Mouse (Mus musculus) WW6 (cell line): ENCODE results near the gene Necab3.

Experiments used
- DNase-seq: peaks from one replicate; pipeline ENCODE4 v3.0.0-alpha.2; 2013; ENCODE audit warnings: low read depth, low spot score

Gene Necab3

DNA sequence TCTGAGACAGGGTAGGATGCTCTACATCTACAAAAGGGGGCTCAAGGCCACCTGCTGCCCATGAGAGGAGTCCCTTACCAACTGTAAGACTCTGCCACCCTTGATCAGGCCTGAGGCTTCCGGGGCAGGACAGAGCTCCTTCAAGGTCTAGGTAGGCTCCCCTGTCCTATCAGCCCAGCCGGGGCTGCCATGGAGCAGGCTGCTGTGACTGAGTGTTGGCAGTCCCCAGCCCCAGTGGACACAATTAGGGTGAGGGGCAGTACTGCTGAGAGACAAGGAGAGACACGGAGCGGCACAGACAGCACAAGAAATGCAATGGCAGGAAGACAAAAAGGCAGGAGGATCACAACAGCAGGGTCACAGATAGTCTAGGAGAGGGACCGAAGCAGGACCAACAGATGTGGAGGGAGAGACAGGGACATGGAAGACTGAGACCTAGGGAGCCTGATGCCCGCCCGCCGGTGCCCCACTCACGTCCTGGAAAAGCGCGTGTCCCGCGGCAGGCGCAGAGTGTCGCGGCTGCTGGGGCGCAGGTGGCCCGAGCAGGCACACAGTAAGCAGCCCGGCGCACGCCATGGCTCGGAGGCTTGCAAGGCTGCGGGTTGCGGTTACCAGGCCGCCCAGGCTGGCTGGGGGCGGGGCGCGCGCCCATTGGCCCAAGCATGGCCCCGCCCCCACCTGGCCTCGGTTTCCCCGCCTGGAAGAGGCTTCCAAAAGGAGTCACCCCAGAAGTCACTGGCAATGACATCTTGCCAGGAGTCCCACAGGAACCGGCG, at the start of gene Necab3:
Gene Necab3 (minus strand): TSS at position 627 of the 776 bp plus-strand sequence.
- no peak for DNase-seq

DNA sequence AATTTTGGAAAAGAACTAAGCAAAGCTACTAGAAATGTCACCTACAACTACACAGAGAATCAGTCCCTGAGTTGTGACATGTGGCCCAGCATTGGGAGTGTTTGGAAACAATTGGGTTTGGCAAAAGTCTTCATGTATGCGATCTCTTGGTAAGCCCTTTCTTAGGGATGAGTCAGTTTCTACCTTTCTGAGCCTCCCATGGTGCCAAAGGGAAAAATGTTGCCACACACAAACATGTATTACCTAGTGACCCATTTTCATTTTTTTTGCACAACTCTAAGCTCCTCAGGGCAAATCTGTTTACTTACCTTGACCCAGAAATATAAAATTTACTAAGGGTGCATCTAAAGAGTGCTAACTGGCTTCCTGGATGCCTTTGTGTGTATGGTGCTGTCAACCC, 48.3 kb upstream of the Necab3 start:
- DNase-seq: no peak

DNA sequence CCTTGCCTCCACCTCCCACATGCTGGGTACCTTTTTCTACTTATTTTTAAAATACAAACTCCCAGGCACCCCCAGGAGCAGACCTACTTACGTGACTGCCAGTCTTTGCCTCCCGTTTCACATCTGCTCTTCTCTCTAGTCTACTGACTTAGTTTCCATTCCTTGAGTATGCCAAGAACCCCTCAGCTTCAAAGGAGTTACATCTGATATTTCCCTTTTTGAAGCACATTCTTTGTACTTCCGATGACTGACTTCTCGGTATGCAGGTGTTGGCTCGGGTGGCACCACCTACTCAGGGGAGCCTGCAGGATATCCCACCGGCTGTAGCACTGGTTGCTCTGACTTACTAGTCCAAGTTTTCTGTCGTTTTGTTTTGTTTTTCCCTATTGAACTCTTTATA, 45.5 kb upstream of the Necab3 start:
- DNase-seq: no peak

DNA sequence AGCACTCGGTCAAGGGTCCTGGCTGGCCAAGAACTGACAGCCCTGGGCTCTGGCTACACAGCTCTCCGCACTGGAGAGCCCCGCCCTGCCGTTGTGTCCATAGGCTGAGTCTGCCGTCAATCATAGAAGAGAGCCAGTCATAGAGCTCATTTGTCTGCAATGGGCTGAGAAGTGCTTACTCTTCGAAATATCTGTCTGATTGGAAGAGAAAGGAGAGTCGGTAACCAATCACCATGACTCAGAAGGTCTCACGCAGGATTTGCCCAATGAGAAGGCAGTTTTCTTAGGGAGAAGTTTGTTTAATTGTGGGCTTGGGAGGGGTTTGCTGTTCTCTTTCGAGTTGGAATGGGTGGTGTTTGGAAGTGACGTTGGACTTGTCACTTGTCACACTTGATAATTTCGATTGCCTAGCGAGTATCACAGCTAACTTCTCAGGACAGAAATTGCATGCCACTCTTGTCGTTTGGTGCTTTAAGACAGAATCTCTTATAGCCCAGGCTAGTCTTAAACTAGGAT, 45.0 kb upstream of the Necab3 start, which contains the start of gene Pxmp4:
Gene Pxmp4 (minus strand): TSS at position 71 of the 516 bp plus-strand sequence.
- peak; percentile 88 for DNase-seq

DNA sequence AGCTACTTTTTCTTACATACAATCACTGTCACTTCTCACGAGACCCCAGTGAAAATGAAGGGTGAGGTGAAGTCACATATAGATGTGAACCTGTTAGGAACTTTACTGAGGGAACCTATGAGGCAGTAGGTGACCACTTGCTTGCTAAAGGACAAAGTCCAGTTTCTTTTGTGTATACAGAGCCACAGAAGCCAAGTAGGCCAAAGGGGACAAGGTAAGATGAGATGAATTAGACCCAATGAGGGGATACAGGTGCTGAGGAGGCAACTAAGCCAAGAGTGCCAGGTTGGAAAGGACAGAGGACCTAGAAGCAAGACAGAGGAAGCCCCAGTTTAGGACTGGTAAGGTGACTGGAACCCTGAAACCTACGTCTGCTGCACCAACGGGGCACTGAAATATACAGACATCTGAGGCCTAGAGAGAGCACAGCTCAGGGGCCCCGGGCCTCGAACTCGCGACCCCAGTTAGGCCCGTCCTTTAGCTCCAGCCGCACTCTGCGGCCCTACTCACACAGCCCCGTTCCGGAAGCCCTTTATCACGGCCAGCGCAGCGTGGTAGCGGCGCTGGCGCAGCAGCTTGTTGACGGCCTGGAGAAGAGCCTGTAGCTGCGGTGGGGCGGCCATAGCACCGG, 44.4 kb upstream of the Necab3 start:
- DNase-seq: no peak

DNA sequence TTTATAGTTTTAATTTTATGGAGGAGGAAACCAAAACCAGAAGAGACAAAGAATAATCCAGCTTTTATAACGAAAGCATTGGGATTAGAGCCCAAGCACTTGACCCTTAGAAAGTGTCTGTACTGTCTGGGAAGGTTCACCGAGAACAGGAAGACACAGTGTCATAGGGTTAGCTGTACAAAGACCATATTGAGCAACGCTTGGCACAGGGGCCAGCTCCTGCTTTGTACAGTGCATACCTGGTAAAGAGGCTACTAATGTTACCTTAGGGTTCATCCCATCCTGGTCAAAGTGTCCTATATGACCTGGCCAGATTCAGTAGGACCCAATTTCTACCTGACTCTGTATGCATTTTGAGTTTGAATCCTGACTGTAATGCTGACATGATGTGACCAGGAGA, 42.6 kb upstream of the Necab3 start:
- no peak for DNase-seq

DNA sequence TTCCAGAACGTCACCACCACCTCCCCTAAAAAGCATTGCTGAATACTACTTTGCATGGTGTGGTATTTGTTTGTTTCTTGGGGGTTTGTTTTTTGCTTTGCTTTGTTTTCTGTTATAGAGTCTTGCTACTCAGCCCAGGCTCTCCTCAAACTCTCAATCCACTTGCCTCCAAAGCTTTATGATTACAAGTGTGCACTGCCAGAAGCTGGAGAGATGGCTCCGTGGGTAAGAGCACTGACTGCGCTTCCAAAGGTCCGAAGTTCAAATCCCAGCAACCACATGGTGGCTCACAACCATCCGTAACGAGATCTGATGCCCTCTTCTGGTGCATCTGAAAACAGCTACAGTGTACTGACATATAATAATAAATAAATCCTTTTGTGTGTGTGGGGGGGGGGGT, 41.9 kb upstream of the Necab3 start:
- DNase-seq: no peak

DNA sequence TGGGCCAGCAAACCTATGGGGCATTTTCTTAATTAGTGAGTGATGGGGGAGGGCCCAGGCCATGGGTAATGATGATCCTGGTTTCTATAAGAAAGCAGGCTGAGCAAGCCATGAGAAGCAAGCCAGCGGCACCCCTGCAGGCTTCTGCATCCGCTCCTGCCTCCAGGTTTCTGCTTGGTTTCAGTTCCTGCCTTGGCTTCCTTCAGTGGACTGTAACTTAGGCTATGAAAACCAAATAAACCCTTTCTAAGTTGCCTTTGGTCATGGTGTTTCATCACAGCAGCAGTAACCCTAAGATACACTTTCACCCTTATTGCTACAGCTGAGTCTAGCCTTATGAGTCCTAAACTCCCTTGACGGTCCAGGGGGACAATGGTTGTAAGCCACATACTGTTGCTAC, 38.7 kb upstream of the Necab3 start:
- DNase-seq: no peak

DNA sequence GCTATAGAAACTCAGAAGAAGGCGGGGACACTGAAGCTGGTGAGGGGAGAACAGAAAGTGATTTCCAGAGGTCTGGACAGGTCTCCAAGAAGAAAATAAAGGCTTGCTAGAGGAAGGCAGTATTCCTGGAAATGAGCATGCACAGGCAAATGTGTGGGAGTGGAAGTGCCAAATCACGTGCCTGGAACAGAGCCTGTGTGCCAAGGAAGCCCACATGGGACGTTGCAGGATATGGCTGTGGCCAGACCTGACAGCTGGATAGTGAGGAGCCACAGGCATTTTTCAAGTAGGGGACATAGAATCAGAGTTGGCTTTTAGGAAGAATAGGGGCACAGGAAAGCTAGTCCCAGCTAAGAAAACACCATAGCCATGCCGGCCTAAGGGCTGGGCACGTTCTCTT, 37.1 kb upstream of the Necab3 start:
- DNase-seq: no peak

DNA sequence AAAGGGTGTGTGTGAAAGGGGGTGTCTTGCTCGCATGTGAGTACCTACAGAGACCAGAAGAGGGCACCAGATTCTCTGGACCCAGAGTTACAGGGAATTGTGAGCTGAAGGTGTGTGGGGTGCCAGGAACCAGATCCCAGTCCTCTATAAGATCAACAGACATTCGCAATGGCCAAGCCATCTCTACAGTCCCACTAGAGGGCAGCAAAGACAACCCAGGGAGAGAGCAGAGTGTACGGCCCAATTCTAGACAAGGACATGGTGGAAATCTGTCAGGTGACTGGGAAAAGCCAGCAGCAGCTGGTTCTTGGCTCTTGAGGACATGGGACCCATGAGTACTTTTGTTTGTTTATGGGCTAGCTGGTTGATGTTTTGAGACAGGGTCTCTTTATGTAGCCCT, 34.3 kb upstream of the Necab3 start:
- peak; percentile 83 for DNase-seq

DNA sequence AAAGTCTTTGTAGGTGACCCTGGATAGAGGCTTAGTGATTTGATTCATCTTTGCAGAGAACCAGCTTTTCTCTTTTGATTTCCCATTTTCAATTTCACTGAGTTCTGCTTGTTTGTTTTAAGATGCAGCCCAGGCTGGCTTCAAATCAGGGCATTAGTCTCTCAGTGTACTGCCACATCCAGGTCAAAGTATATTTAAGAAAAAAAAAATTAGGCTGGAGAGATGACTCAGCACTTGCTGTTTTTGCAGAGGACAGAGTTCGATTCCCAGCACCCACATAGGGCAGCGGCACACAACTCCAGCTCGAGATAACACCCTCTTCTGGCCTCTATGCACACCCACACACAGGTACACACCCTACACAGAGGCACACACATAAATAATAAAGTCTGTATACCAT, 32.5 kb upstream of the Necab3 start:
- DNase-seq: no peak

DNA sequence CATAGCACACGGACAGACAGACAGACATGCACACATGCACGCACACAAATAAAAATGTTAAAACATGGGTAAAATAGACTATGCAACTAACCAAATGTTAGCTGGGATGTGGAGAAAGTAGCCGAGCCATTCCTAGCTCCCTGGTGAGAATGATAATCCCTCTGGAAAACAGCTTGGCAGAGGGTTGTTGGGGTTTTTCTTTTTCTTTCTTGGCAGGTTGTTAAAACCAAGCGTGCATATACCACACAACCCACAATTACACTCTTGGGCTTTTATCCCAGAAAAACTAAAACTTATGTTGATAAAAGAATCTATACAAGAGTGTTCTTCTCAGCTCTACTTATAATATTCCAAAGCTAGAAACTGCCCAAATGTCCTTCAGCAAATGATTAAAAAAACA, 30.4 kb upstream of the Necab3 start:
- DNase-seq: no peak

DNA sequence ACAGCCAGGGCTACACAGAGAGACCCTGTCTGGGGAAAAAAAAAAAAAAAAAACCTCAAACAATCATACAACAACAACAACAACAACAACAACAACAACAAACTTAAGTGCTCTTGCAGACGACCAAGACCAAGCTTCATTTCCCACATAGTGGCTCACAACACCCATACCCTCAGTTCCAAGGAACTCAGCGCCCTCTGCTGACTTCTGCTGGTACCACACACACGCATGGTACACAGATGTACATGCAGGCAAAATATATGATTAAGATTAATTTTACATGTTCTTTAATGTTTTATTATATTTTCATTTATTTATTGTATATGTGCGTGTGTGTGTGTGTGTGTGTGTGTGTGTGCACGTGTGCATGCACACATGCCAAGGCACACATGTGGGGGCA, 27.7 kb upstream of the Necab3 start:
- no peak for DNase-seq

DNA sequence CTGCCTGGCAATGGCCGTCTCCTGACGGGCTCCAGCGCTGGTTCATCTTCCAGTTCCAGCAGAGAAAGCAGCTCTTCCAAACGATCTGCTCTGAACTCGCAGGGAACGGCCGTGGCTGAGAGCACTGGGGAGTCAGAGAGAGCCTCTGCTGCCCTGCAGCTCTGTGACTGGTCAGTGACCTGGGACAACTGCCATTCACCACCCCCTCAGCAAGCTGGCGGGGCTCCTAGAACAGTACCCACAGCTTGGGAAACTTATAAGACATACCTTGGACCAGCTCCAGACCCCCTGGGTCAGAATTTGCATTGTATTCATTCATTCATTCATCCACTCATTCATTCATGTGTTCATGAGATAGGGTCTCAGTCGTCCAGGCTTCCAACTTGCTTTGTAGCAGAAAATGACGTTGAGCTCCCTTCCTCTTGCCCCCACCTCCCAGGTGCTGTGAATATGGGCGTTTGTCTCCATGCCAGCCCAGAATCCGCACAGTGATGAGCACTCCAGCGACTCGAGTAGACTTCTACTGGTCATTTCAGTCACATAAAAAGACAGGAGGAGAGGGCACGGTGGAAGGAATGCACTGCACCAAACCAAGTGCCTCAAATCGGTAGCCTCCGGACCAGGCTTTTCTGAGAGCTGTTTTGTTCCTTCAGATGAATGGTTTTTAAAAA, 26.4 kb upstream of the Necab3 start:
- no peak for DNase-seq

DNA sequence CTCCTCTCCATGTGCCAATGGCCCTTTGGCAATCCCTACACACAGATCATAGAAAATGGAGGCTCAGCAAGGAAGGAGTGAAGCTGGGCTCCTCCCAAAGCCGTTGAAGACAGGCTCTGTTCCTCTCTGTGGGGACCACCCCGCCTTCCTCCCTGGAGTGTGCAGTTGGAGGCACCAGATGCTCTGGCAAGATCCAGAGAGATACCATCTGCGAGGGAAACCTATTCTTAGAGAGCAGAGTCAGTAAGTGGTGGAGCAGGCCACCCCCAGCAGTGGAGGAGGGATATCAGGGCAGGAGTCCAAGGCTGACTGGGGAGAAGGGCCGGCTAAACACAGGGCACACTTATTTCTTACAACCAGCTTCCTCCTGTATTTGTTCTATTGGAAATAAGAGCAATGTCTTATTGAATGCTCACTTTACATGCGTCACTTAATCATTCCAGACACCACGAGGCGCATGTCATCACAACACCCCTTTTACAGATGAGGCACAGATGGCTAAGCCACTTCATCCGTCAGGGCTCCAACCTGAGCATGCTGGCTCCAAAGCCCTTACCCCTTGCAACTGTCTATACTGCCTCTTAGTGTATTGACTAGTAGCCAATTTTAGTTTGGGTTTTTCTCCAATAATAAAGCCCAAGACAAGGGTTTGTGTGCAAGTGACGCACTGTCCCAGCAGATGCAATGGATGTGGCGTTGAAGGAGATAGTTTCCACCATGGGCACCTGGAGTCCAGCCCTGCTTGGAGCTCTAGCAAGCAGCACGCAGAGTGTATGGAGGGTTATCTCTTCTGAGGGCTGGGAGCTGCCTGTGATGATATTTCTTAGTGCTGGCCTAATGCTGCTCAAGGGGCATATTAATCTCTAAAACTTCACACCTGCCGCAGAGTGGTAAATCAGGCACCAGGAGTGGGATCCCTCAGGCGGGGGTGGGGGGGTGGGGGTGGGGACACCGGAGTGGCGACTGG, 25.5 kb upstream of the Necab3 start:
- DNase-seq: no peak

DNA sequence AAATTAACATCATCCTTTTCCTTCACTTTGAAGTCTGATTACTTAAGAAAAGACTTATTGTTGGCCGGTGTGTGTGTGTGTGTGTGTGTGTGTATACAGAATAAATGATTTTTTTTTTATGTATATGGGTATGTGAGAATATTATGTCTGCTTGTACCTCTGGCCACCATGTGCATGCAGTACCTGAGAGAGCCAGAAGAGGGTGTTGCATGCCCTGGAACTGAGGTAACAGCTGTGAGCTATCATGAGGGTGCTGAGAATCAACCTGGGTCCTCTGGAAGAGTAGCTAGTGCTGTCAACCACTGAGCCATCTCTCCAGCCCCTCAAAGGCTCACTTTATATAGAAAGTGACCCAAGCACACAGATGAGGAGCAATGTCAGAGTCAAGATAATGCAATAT, 22.7 kb upstream of the Necab3 start:
- DNase-seq: no peak

DNA sequence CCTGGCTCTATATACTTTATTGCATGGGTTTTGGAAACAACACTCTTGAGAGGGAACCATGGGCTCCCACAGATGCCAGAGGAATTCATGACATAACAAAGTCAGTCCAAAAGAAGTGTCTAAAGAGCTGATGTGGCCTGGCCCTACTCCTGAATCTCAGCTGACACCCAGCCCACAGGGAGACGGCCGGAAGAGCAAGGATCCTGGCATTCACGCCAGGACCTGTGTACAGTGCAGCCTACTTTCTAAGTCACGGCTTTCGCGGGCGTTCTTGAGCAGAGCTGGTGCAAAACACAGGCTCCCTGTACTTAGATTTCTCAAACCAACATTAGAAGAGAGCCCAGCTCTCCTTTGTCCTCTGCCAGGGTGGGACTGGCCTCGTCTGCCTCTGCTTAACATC, 21.9 kb upstream of the Necab3 start:
- DNase-seq: no peak

DNA sequence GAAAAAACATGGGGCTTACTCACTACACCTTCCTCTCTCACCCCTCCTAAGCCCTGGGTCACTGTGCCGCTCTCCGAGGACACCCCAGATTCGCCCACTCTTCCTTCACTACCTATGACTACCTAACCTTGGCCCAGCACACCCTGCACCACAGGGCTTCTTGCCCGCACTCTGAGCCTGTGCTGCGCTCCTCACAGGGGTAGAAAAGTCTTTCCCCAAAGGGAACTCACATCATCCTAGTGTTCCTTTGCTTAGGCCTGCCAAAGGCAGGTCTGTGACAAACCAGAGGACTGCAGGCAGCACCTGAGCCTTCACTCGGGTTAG, 19.0 kb upstream of the Necab3 start:
- no peak for DNase-seq

DNA sequence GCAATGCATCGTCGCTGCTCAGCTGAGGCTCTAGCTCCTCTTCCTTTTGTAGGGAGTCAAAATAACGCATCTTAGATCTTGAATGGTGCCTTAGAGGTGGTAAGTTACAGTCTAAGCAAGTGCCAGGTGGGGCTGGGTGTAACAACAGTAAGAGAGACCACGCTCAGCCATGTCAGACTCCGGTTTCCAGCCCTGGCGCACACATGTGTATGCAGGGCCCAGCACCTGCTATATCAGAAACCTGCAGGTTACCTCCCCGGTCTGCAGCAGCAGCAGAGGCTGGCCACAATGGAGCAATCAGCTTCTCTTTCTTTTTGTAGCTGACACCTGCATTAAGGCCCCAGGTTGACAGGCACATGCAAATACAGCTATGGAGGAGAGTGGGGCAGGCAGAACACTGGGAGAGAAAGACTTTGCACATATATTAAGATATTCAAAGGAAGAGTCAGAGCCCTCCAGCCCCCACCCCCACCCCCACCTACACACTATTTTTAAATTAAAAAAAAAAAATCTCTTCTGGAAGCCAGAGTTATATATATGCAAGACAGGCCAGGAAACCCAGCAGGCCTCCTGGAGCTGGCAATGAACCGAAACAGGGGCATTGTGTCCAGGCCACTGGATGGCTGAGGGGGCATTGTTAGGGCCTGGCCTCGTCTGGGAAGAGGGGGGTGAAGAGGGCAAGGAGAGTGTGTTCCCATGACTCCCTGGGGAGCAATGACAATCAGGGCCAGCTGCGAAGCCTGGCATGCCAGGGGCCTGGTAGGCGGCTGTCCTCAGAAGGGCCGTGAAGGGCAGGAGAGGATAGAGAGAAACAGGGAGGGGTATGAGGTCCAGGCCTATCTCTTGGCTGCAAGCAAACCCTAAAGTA, 18.4 kb upstream of the Necab3 start:
- no peak for DNase-seq

DNA sequence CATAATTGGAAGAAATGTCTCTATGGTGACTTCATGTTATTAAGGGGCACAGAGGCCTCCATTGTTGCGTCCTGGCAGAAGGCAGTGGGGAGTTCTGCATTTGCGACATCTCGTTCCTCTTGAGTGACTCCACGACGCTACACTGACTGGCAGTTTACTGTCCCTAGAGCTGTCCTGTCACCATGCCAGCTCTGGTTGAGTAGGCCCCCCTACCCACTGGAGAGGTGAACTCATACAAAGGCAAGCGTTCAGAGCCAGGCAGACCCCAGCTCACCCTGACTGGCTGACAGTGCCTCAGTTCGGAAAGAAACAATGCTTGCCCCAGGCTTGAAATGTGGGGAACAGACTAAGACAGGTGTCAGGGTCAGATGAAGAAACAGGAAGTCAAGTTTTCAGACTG, 15.6 kb upstream of the Necab3 start:
- no peak for DNase-seq

DNA sequence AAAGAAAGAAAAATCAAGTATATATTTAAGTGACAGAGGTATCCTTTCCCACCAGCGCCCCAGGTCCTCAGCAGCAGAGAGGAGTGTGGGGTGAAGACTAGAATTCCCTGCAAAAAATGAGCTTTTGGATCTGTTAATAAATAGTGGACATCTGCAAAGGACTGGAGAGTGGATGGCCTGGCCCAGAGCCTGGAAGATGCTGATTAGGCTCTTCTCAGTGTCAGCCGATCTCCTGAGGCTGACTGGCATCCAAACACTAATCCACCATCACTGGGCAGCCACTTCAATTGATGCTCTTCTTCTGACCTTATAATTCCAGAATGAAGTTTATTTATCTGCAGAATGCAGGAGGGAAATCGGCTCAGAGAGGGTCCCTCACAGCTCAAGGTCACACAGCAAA, 14.3 kb upstream of the Necab3 start:
- DNase-seq: no peak
